Mouse (Mus musculus) mature B cell (primary cell): ENCODE data around the gene Rhoc.

Experiments used
- in situ Hi-C: fragments of 300-500 bp; cut with MboI; formaldehyde crosslinking; loops from 2 replicates; pipeline ENCODE4 v1.14.3; 2019

The Rhoc gene

GRCm38 (mm10) chr3:104816130-104816529, 28.0 kb downstream of the Rhoc start:
- in situ Hi-C loops, result no loop called here

DNA sequence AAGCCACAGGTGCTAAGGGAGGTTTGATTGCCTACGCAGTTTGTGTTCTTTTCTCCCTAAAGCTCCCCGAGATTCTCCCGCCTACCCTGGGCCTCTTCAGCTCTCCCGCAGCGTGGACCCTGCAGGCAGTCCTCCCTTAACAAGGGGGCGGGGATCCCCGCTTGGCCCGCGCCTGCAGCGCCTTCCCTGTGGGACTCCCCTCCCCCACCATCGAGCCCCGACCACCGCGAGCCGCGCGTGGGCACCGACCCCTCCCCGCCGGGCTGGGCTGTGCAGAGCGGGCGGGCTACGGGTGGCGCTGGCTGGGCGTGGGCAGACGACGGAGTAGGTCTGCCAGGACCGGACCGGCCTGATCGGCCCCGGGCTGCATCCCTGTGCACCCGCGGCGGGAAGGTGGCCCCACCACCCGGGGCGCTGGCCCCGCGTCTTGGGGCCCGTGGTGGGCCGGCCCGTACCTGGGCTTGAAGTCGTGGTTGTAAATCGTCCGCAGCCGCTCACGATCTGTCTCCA, 29.4 kb downstream of the Rhoc start:
- in situ Hi-C loops, result no loop called here

DNA sequence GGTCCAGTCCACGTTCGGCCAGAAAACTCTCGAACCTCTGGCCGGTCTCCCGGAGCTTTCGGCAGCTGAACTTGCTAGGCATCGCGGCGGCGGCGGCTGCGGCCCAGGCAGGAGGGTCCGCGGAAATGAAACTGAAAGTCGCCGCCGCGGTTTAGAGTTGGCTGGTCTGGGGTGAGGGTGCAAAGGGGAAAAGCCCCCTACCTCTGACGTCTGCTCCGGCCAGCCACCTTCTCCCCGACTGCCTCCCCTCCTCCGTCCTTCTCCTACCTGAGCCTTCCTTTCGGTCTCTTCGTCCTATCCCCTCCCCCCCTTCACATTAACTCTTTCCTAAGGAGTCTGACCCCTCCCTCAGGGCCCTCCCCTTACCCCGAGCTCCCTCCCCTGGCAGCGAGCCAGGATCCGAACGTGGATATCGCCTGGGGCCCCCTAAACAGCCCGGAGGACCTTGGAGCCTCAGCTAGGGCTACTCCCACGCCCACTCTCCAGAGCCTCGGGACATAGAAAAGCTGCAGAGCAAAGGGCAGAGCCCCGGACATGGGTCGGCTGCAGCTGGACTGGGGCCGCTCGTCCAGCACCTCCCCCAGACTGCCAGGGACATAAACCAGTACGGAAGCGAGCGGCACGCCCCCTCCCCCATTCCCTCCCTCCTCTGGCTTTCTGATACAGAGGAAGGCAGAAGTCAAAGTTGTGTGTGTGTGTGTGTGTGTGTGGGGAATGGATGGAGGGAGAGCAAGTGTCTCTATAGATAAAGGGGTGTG, 30.0 kb downstream of the Rhoc start, which contains the start of gene Mov10:
TSS of gene Mov10 (minus strand) at position 573 of the 758 bp plus-strand sequence.
- in situ Hi-C loops, result no loop called here

- in situ Hi-C loops, result no loop called here
Observed at GRCm38 (mm10) chr3:104818749-104819134, 30.6 kb downstream of the Rhoc start.

- in situ Hi-C loops, result no loop called here
Observed at GRCm38 (mm10) chr3:104820426-104820825, 32.3 kb downstream of the Rhoc start.

DNA sequence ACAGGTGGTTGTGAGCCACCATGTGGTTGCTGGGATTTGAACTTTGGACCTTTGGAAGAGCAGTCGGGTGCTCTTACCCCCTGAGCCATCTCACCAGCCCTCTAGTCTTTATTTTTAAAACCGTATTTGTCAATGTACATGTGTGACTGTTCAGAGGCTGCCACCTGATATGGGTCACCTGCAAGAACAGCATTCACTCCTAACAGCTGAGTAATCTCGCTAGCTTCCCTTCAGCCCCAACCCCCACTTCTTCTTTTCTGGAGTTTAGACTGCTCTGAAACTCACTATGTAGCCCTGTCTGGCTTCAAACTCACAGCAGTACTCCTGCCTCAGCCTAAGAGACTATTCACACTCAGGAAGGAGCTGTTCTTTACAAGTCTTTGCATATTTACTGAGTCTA, 34.2 kb downstream of the Rhoc start:
- in situ Hi-C loops, result no loop called here

DNA sequence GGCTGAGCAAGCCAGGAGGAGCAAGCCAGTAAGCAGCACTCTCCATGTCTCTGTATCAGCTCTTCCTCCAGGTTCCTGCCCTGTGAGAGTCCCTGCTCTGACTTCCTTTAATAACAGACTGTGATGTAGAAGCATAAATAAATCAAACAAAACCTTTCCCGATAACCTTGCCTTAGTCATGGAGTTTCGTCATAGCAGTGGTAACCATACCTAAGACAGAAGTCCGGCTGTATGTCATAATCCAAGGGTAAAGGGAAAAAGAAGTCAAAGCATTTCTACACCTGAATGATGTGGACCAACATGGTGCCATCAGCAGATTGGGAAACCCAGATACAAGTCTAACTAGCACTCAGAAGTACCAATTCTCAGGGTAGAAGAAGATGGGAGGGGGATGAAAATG, 47.6 kb downstream of the Rhoc start:
- in situ Hi-C loops, result no loop called here

DNA sequence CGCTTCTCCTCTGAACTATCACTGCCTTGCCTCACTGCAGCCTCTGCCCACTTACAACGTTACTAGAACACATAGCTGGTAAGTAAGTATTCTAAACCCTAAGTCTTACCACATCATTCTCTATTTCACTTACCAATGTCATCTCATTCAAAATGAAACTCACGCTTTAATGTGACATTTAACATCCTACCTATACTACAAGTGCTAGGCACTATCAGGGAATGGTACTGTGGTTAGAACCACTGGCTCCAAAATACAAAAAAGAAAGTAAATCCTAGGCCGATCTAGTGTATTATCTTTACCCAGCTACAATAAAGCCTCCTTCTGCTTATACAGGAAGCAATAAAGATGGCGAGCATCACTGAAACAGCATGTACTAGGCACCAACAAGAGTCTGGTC, 52.9 kb downstream of the Rhoc start:
- in situ Hi-C loops, result no loop called here
